Mouse (Mus musculus) mouse trophoblast stem cell (cell line): ENCODE measurements around the gene Pithd1.

Source experiments
- in situ Hi-C, 2 experiments: fragments of 300-500 bp; cut with MseI, MboI; formaldehyde crosslinking; loops; 2 replicates in 1 of 2; 3 replicates in 1 of 2; pipeline ENCODE4 v1.15.1; 2025

Pithd1 gene

GRCm38 (mm10) chr4:135929828-135930227 is 57.2 kb downstream of the Pithd1 start:
- in situ Hi-C loops: loop anchor here in 1 of 2 experiments (10.0 kb wide), 1 partner anchor 45 kb away; no protein-coding TSS in a partner anchor

- in situ Hi-C loops: no loop called here
Measured at GRCm38 (mm10) chr4:135929405-135929804, 57.7 kb downstream of the Pithd1 start.

- in situ Hi-C loops: no loop called here
Measured at GRCm38 (mm10) chr4:135928376-135928775, 58.7 kb downstream of the Pithd1 start.

GRCm38 (mm10) chr4:135926861-135927260 is 60.2 kb downstream of the Pithd1 start:
- in situ Hi-C loops: no loop called here

GRCm38 (mm10) chr4:135926195-135926808 is 60.8 kb downstream of the Pithd1 start:
- in situ Hi-C loops: no loop called here
